Mouse (Mus musculus): ENCODE data around the gene Pitx3.

DNA sequence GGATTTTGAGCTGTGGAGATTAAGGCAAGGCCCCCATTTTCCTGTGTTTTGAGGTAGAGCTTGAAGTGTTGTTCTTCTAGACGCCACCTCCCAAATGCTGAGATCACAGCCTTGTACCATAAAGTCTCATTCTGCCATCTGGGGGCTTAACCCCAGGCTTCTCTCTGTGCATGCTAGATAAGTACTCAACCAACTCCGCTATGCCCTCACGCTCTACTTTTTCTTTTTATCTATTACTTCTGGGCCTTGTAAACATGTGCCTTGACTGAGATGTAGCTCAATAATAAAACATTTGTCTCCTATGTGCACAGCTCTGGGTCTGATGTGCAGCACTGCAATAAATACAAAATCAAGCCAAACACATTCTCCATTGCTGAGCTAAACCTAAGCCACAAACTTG is 28.7 kb downstream of the Pitx3 start:
- TF ChIP-seq EP300 (IDR thresholded peaks at IDR 0.05; ENCODE audit: low read depth): peak; percentile 68
- TF ChIP-seq CTCF (IDR thresholded peaks at IDR 0.05; ENCODE audit: low read depth): no peak
